Mouse (Mus musculus): ENCODE results near the gene Rtbdn.

DNA sequence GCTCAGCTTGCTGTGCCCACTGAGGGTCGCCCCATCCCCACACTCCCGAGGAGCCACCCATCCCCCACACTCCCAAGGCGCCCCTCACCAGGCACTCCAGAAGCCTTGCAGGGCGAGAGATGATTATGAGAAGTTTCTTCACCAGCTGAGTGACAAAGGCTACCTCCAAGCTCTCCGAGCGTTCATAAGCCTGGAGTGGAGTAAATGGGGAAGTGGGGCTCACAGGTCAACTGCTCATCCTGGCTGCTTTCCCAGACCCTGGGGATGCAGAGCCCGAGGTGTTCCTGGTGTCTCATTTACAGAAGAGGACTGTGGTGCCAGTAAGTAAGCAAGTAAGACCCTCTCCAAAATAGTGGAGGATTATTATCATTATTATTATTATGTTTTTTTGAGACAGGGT, 21.2 kb upstream of the Rtbdn start:
- TF ChIP-seq CTCF (IDR thresholded peaks at IDR 0.05; ENCODE audit: control insufficient read depth, insufficient read depth, insufficient read length) = no peak
- TF ChIP-seq USF1 (IDR thresholded peaks at IDR 0.05; ENCODE audit: low read depth) = no peak
- no peak for TF ChIP-seq MAX (IDR thresholded peaks at IDR 0.05)
- TF ChIP-seq MYOD1 (IDR thresholded peaks at IDR 0.05; ENCODE audit: control insufficient read depth, insufficient read length, low read depth) = no peak
- no peak for TF ChIP-seq MYOG (IDR thresholded peaks at IDR 0.05; ENCODE audit: control insufficient read depth, extremely low read depth, insufficient read length)
- TF ChIP-seq CEBPB (IDR thresholded peaks at IDR 0.05; ENCODE audit: low read depth) = no peak
- TF ChIP-seq FOSL1 (IDR thresholded peaks at IDR 0.05; ENCODE audit: insufficient read depth, low read length, poor library complexity, severe bottlenecking) = no peak

All from C2C12 (cell line).